Mouse (Mus musculus) forebrain, embryonic 16.5 days (tissue): ENCODE measurements at regions not wholly inside any gene's neighbourhood (a gene's known extent, or its start where the extent isn't known, plus 50 kb on each side); places are given as distances from the start of the nearest gene placed in this dataset.

Experiments used
- ATAC-seq: fragments of 200-750 bp; cut with Nextera tagmentation; 2 replicates; pipeline ENCODE4 v1.8.0; 2017; ENCODE audit warnings: mild to moderate bottlenecking, moderate library complexity
- H3K27ac ChIP-seq: fragments of 300-500 bp; sonication (generic); 2 replicates; pipeline ENCODE4 v1.5.1; 2014; ENCODE audit warnings: low read length, control low read depth
- H3K27me3 ChIP-seq: fragments of 300-500 bp; sonication (generic); replicated peaks from 2 replicates; pipeline ENCODE4 v1.6.1; 2014; ENCODE audit warnings: low read length; ENCODE audit not compliant: control insufficient read depth, insufficient read depth
- H3K36me3 ChIP-seq: fragments of 300-500 bp; sonication (generic); 2 replicates; pipeline ENCODE4 v1.6.1; 2014; ENCODE audit not compliant: control insufficient read depth, insufficient read depth
- H3K4me1 ChIP-seq: fragments of 300-500 bp; sonication (generic); replicated peaks from 2 replicates; pipeline ENCODE4 v1.6.1; 2014; ENCODE audit warnings: low read length; ENCODE audit not compliant: control insufficient read depth, insufficient read depth
- H3K4me2 ChIP-seq: fragments of 300-500 bp; sonication (generic); 2 replicates; pipeline ENCODE4 v1.6.1; 2014; ENCODE audit warnings: mild to moderate bottlenecking, low read length, control low read depth
- H3K4me3 ChIP-seq: fragments of 300-500 bp; sonication (generic); replicated peaks from 2 replicates; pipeline ENCODE4 v1.5.1; 2014; ENCODE audit warnings: mild to moderate bottlenecking, low read length, control low read depth
- H3K9ac ChIP-seq: fragments of 300-500 bp; sonication (generic); replicated peaks from 2 replicates; pipeline ENCODE4 v1.6.1; 2014; ENCODE audit warnings: low read depth, low read length, control low read depth
- H3K9me3 ChIP-seq: fragments of 300-500 bp; sonication (generic); 2 replicates; pipeline ENCODE4 v1.6.1; 2016; ENCODE audit warnings: low read length; ENCODE audit not compliant: control insufficient read depth
- WGBS: fragments of 180-500 bp; shearing (Covaris S2); extraction: QIAGEN DNeasy Blood & Tissue Kit; methylation state at CpG from one replicate; pipeline ENCODE4 v1.1.7; 2014; 5-methylcytosine and 5-hydroxymethylcytosine counted together

GRCm38 (mm10) chr4:9033106-9033642 lies 794.3 kb upstream of the Car8 start:
- H3K4me1 ChIP-seq: peaks cover 10% of the 10 kb centered on the region
- H3K9me3 ChIP-seq: no peaks in the 10 kb centered on the region
- no peak overlapping the region for H3K27ac ChIP-seq
- no peak overlapping the region for H3K4me3 ChIP-seq
- 91% methylated on average over 6 of the region's 6 CpGs for WGBS
- no peak overlapping the region for H3K9ac ChIP-seq
- ATAC-seq: no peak
- H3K27me3 ChIP-seq: no peaks in the 10 kb centered on the region
- H3K36me3 ChIP-seq: no peaks in the 10 kb centered on the region
- H3K4me2 ChIP-seq: no peak overlapping the region

GRCm38 (mm10) chr4:9031634-9032033 lies 792.8 kb upstream of the Car8 start:
- no peak overlapping the region for H3K27ac ChIP-seq
- H3K9me3 ChIP-seq: no peaks in the 10 kb centered on the region

GRCm38 (mm10) chr4:9028946-9029345 lies 790.1 kb upstream of the Car8 start:
- H3K9me3 ChIP-seq: no peaks in the 10 kb centered on the region
- peak overlapping the region; percentile 80 for H3K4me2 ChIP-seq
- no peak for ATAC-seq
- no peaks in the 10 kb centered on the region for H3K27me3 ChIP-seq
- no peak overlapping the region for H3K27ac ChIP-seq
- H3K4me1 ChIP-seq: peaks cover 24% of the 10 kb centered on the region
- H3K36me3 ChIP-seq: no peaks in the 10 kb centered on the region
- 23% methylated on average over 6 of the region's 6 CpGs for WGBS
- no peak overlapping the region for H3K9ac ChIP-seq
- H3K4me3 ChIP-seq: no peak overlapping the region; the same call in 1 of the 2 replicates

More at GRCm38 (mm10) chr4:9031634-9032033, 792.8 kb upstream of the Car8 start:
- Histone ChIP-seq H3K4me1 (peaks cover 17% of the 10 kb centered on the region), H3K4me3 (no peak overlapping the region), H3K36me3 (no peaks in the 10 kb centered on the region), H3K4me2 (no peak overlapping the region), H3K9ac (no peak overlapping the region), H3K27me3 (no peaks in the 10 kb centered on the region)
- WGBS: 42% methylated on average over 6 of the region's 6 CpGs
- ATAC-seq: no peak

GRCm38 (mm10) chr4:9028475-9028874 lies 789.6 kb upstream of the Car8 start:
- Histone ChIP-seq H3K4me2 (peak overlapping the region; percentile 80), H3K9ac (peak overlapping the region; percentile 38; the same call in 1 of the 2 replicates), H3K36me3 (no peaks in the 10 kb centered on the region), H3K4me1 (peaks cover 24% of the 10 kb centered on the region), H3K27me3 (no peaks in the 10 kb centered on the region; the same call in 1 of the 2 replicates), H3K9me3 (no peaks in the 10 kb centered on the region), H3K4me3 (peak overlapping the region; percentile 43), H3K27ac (no peak overlapping the region)
- ATAC-seq: peak; percentile 18
- WGBS: 0% methylated on average over 12 of the region's 12 CpGs

DNA sequence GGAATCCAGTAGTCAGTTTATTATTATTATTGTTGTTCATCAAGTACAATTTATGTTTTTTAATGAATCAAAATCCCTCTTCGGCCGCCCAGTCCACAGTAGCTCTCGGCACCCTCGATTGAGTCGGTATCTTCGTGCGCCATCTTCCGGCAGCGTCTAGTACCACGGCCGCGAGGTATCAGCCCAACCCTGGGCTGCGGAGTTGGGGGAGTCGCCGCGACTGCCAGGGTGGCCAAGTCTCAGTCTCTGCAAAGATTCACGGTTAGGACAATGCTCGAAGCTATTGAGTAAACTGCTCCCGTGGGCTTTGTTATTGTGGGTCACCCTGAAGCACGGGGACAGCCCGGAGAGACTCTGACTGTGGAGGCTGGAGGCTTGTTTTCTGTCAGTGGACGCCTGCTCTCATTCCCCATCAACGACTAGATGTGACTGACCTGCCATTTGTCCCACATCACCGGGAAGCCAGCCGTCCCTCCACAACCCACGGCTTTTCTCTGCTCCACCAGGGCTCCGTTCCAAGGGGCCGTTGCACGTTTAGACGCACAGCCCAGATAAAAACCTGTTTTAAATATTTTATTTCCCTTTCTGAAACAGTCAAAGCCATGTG lies 789.1 kb upstream of the Car8 start:
- H3K4me1 ChIP-seq: peaks cover 24% of the 10 kb centered on the region
- H3K9ac ChIP-seq: peak overlapping the region; percentile 62
- H3K9me3 ChIP-seq: no peaks in the 10 kb centered on the region
- H3K36me3 ChIP-seq: no peaks in the 10 kb centered on the region
- H3K27me3 ChIP-seq: no peaks in the 10 kb centered on the region; the same call in 1 of the 2 replicates
- H3K27ac ChIP-seq: peak overlapping the region; percentile 53; the same call in 1 of the 2 replicates
- H3K4me2 ChIP-seq: peak overlapping the region; percentile 80
- peak overlapping the region; percentile 43 for H3K4me3 ChIP-seq
- ATAC-seq: peak; percentile 88
- under 1% methylated on average over 30 of the region's 30 CpGs for WGBS

- Histone ChIP-seq H3K9me3 (no peaks in the 10 kb centered on the region), H3K27me3 (no peaks in the 10 kb centered on the region; the same call in 1 of the 2 replicates), H3K27ac (peak overlapping the region; percentile 65; the same call in 1 of the 2 replicates), H3K36me3 (no peaks in the 10 kb centered on the region), H3K9ac (no peak overlapping the region), H3K4me3 (no peak overlapping the region), H3K4me2 (peak overlapping the region; percentile 80), H3K4me1 (peaks cover 24% of the 10 kb centered on the region)
- ATAC-seq: peak; percentile 32
- WGBS: 4% methylated on average over 7 of the region's 7 CpGs
Measured at GRCm38 (mm10) chr4:9027383-9027782, 788.5 kb upstream of the Car8 start.

- Histone ChIP-seq H3K4me3 (no peak overlapping the region), H3K27ac (0 out of 2 replicates have a peak overlapping the region, but pooled peaks have one; percentile 37), H3K9ac (no peak overlapping the region), H3K9me3 (no peaks in the 10 kb centered on the region), H3K27me3 (no peaks in the 10 kb centered on the region; the same call in 1 of the 2 replicates), H3K4me2 (peak overlapping the region; percentile 5; the same call in 1 of the 2 replicates), H3K36me3 (no peaks in the 10 kb centered on the region), H3K4me1 (peaks cover 24% of the 10 kb centered on the region)
- peak; percentile 59 for ATAC-seq
- 13% methylated on average over 16 of the region's 16 CpGs for WGBS
Measured at GRCm38 (mm10) chr4:9026841-9027240, 788.0 kb upstream of the Car8 start.

DNA sequence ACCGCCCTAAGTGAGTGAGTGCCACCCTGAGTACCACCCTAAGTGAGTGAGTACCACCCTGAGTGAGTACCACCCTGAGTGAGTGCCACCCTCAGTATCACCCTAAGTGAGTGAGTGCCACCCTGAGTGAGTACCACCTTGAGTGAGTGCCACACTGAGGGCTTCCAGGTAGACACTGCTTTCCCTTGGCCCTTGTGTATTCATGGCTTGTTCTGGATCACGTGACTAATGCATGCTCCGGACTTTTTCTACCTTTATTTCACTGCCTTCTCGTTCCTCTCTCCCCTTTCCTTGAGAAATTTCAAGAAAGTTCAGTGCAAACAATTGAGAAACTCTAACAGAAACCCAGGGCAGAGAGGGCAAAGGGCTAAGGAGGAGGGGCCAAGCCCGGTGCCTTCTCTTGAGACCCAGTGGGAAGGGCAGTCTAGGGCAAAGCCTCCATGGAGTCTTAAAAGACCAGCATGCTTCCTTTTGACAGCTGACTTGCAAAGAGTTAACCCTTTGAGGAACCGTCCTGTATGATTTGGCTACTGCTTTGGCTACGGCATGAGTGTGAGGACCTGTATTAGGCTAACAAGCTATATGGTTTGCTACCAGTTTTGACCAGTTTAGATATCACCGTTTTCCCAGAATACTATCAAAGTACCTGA lies 787.1 kb upstream of the Car8 start:
- H3K9ac ChIP-seq: no peak overlapping the region
- no peaks in the 10 kb centered on the region; the same call in 1 of the 2 replicates for H3K27me3 ChIP-seq
- 50% methylated on average over 8 of the region's 8 CpGs for WGBS
- peak overlapping the region; percentile 8 for H3K27ac ChIP-seq
- H3K9me3 ChIP-seq: no peaks in the 10 kb centered on the region
- no peak overlapping the region for H3K4me2 ChIP-seq
- no peak overlapping the region for H3K4me3 ChIP-seq
- peaks cover 24% of the 10 kb centered on the region for H3K4me1 ChIP-seq
- no peaks in the 10 kb centered on the region for H3K36me3 ChIP-seq
- no peak for ATAC-seq

DNA sequence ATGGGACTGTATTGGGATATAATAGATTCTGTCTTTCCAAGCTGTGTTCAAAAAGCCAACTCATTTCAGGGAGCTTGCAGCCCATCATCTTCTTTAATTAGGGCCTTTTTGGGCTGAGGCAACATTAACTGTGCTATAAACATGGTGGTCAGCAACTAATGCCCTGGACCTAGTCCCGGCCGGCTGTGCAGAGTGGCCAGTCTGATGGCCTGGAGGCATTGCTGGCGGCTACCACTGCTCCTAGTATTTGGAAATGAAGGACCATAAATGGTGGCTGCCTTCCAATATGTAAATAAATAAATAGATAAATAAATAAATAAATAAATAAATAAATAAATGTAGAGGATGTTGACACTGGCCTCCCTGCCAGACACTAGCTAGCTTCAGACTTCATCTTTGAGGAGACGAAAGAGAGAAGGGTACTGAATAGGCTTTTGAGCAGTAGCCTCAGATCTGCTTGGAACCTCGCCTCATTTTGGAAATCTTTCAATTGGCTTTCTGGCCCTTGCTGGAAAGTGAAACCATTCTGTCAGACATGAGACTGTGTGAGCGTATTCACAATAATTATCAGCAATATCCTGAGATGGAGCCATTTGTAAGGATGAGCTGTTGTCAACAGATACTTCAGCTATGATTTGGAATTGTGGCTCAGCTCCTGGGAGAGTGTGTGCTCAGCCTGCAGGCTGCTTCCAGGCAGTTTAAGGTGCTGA lies 785.5 kb upstream of the Car8 start:
- no peaks in the 10 kb centered on the region; the same call in 1 of the 2 replicates for H3K27me3 ChIP-seq
- no peak overlapping the region for H3K4me3 ChIP-seq
- H3K27ac ChIP-seq: no peak overlapping the region
- H3K9me3 ChIP-seq: no peaks in the 10 kb centered on the region
- peaks cover 33% of the 10 kb centered on the region for H3K4me1 ChIP-seq
- no peak overlapping the region for H3K4me2 ChIP-seq
- 65% methylated on average over 6 of the region's 6 CpGs for WGBS
- ATAC-seq: no peak
- no peaks in the 10 kb centered on the region for H3K36me3 ChIP-seq
- no peak overlapping the region for H3K9ac ChIP-seq
